Mouse (Mus musculus): ENCODE results near the gene Tsfm. TPM values are rescaled to one million over a fixed set of nuclear protein-coding genes. Genes with fewer than 3 reads are reported as not detected.

Gene Tsfm
- polyA plus RNA-seq, 1 experiment = not detected

- TF ChIP-seq POLR2A (IDR thresholded peaks at IDR 0.05; ENCODE audit: insufficient read depth, low read depth, low read length) (no peak), CTCF (IDR thresholded peaks at IDR 0.05; ENCODE audit: insufficient read depth, low read depth, low read length) (no peak)
- WGBS = 73% methylated on average over 12 of the region's 12 CpGs
- H3K4me1 ChIP-seq (ENCODE audit: control insufficient read depth, insufficient read depth, low read length) = no peaks in the 10 kb centered on the region
- no peak overlapping the region for H3K27ac ChIP-seq (ENCODE audit: insufficient read depth, low read depth, low read length)
- H3K4me3 ChIP-seq (ENCODE audit: insufficient read depth, low read depth, low read length) = no peak overlapping the region
These were observed 7.0 kb upstream of the Tsfm start for GRCm38 (mm10) chr10:127037641-127038040.

- no peak overlapping the region for H3K4me3 ChIP-seq (ENCODE audit: insufficient read depth, low read depth, low read length)
- H3K4me1 ChIP-seq (ENCODE audit: control insufficient read depth, insufficient read depth, low read length) = no peaks in the 10 kb centered on the region
- TF ChIP-seq POLR2A (IDR thresholded peaks at IDR 0.05; ENCODE audit: insufficient read depth, low read depth, low read length) = no peak
- TF ChIP-seq CTCF (IDR thresholded peaks at IDR 0.05; ENCODE audit: insufficient read depth, low read depth, low read length) = no peak
- H3K27ac ChIP-seq (ENCODE audit: insufficient read depth, low read depth, low read length) = no peak overlapping the region
- WGBS = 79% methylated on average over 12 of the region's 12 CpGs
These were observed 5.6 kb upstream of the Tsfm start for GRCm38 (mm10) chr10:127036273-127036672.

GRCm38 (mm10) chr10:127033301-127033741 is 2.7 kb upstream of the Tsfm start:
- H3K27ac ChIP-seq (ENCODE audit: insufficient read depth, low read depth, low read length) = no peak overlapping the region
- WGBS = 86% methylated on average over 7 of the region's 8 CpGs
- TF ChIP-seq POLR2A (IDR thresholded peaks at IDR 0.05; ENCODE audit: insufficient read depth, low read depth, low read length) (no peak), CTCF (IDR thresholded peaks at IDR 0.05; ENCODE audit: insufficient read depth, low read depth, low read length) (no peak)
- no peak overlapping the region for H3K4me3 ChIP-seq (ENCODE audit: insufficient read depth, low read depth, low read length)
- H3K4me1 ChIP-seq (ENCODE audit: control insufficient read depth, insufficient read depth, low read length) = peaks cover 2% of the 10 kb centered on the region; the same call in 1 of the 2 replicates

- Histone ChIP-seq H3K27ac (ENCODE audit: insufficient read depth, low read depth, low read length) (no peak overlapping the region), H3K4me1 (ENCODE audit: control insufficient read depth, insufficient read depth, low read length) (no peaks in the 10 kb centered on the region), H3K4me3 (ENCODE audit: insufficient read depth, low read depth, low read length) (no peak overlapping the region)
- WGBS = 68% methylated on average over 16 of the region's 16 CpGs
- no peak for TF ChIP-seq CTCF (IDR thresholded peaks at IDR 0.05; ENCODE audit: insufficient read depth, low read depth, low read length)
- no peak for TF ChIP-seq POLR2A (IDR thresholded peaks at IDR 0.05; ENCODE audit: insufficient read depth, low read depth, low read length)
These were observed 12.2 kb downstream of the Tsfm start for GRCm38 (mm10) chr10:127018422-127018821.

GRCm38 (mm10) chr10:127017071-127017470 is 13.6 kb downstream of the Tsfm start:
- Histone ChIP-seq H3K4me1 (ENCODE audit: control insufficient read depth, insufficient read depth, low read length) (no peaks in the 10 kb centered on the region), H3K4me3 (ENCODE audit: insufficient read depth, low read depth, low read length) (no peak overlapping the region), H3K27ac (ENCODE audit: insufficient read depth, low read depth, low read length) (no peak overlapping the region)
- WGBS = 14% methylated on average over 2 of the region's 2 CpGs
- TF ChIP-seq POLR2A (IDR thresholded peaks at IDR 0.05; ENCODE audit: insufficient read depth, low read depth, low read length) (no peak), CTCF (IDR thresholded peaks at IDR 0.05; ENCODE audit: insufficient read depth, low read depth, low read length) (no peak)

- 71% methylated on average over 5 of the region's 5 CpGs for whole genome bisulfite sequencing
- TF ChIP-seq CTCF (IDR thresholded peaks at IDR 0.05; ENCODE audit: insufficient read depth, low read depth, low read length) (no peak), POLR2A (IDR thresholded peaks at IDR 0.05; ENCODE audit: insufficient read depth, low read depth, low read length) (no peak)
- H3K27ac ChIP-seq (ENCODE audit: insufficient read depth, low read depth, low read length) = no peak overlapping the region
- no peaks in the 10 kb centered on the region for H3K4me1 ChIP-seq (ENCODE audit: control insufficient read depth, insufficient read depth, low read length)
- H3K4me3 ChIP-seq (ENCODE audit: insufficient read depth, low read depth, low read length) = no peak overlapping the region
These were observed 14.2 kb downstream of the Tsfm start for GRCm38 (mm10) chr10:127016488-127016887.

- 63% methylated on average over 7 of the region's 7 CpGs for WGBS
- TF ChIP-seq CTCF (IDR thresholded peaks at IDR 0.05; ENCODE audit: insufficient read depth, low read depth, low read length) (no peak), POLR2A (IDR thresholded peaks at IDR 0.05; ENCODE audit: insufficient read depth, low read depth, low read length) (no peak)
- no peaks in the 10 kb centered on the region for H3K4me1 ChIP-seq (ENCODE audit: control insufficient read depth, insufficient read depth, low read length)
- H3K27ac ChIP-seq (ENCODE audit: insufficient read depth, low read depth, low read length) = no peak overlapping the region
- H3K4me3 ChIP-seq (ENCODE audit: insufficient read depth, low read depth, low read length) = no peak overlapping the region
These were observed 26.8 kb downstream of the Tsfm start for GRCm38 (mm10) chr10:127003806-127004205.

GRCm38 (mm10) chr10:127003334-127003733 is 27.3 kb downstream of the Tsfm start:
- no peak overlapping the region for H3K27ac ChIP-seq (ENCODE audit: insufficient read depth, low read depth, low read length)
- no peak overlapping the region for H3K4me3 ChIP-seq (ENCODE audit: insufficient read depth, low read depth, low read length)
- no peaks in the 10 kb centered on the region for H3K4me1 ChIP-seq (ENCODE audit: control insufficient read depth, insufficient read depth, low read length)
- 83% methylated on average over 8 of the region's 8 CpGs for WGBS
- TF ChIP-seq POLR2A (IDR thresholded peaks at IDR 0.05; ENCODE audit: insufficient read depth, low read depth, low read length) (no peak), CTCF (IDR thresholded peaks at IDR 0.05; ENCODE audit: insufficient read depth, low read depth, low read length) (no peak)

- no peak for TF ChIP-seq POLR2A (IDR thresholded peaks at IDR 0.05; ENCODE audit: insufficient read depth, low read depth, low read length)
- TF ChIP-seq CTCF (IDR thresholded peaks at IDR 0.05; ENCODE audit: insufficient read depth, low read depth, low read length) = no peak
- no peaks in the 10 kb centered on the region for H3K4me1 ChIP-seq (ENCODE audit: control insufficient read depth, insufficient read depth, low read length)
- WGBS = 93% methylated on average over 5 of the region's 5 CpGs
- H3K27ac ChIP-seq (ENCODE audit: insufficient read depth, low read depth, low read length) = no peak overlapping the region
- no peak overlapping the region for H3K4me3 ChIP-seq (ENCODE audit: insufficient read depth, low read depth, low read length)
These were observed 27.9 kb downstream of the Tsfm start for GRCm38 (mm10) chr10:127002765-127003164.

GRCm38 (mm10) chr10:127002056-127002455 is 28.6 kb downstream of the Tsfm start:
- Histone ChIP-seq H3K4me3 (ENCODE audit: insufficient read depth, low read depth, low read length) (no peak overlapping the region), H3K27ac (ENCODE audit: insufficient read depth, low read depth, low read length) (no peak overlapping the region), H3K4me1 (ENCODE audit: control insufficient read depth, insufficient read depth, low read length) (no peaks in the 10 kb centered on the region)
- WGBS = 20% methylated on average over 1 of the region's 1 CpGs
- TF ChIP-seq CTCF (IDR thresholded peaks at IDR 0.05; ENCODE audit: insufficient read depth, low read depth, low read length) (no peak), POLR2A (IDR thresholded peaks at IDR 0.05; ENCODE audit: insufficient read depth, low read depth, low read length) (no peak)

Measured in olfactory bulb, adult 2 months (tissue).